8 mouse cellular contexts compared by ENCODE assay signal in genomic region chr6:88190310-88191023, GRCm38 (mm10). TPM values are rescaled to one million over a fixed set of nuclear protein-coding genes. Genes with fewer than 3 reads are reported as not detected.
A peak's percentile ranks its signal among the peaks of the same experiment; 100 is the strongest.
DNase-seq lines count a peak whose midpoint lies in the region; ATAC-seq and TF ChIP-seq lines count a peak whose summit lies in the region.

No protein-coding gene starts in this region.

- peak overlapping the region; percentile 82 for H3K4me2 ChIP-seq in kidney, embryonic 14.5 days (replicated peaks; ENCODE audit: low read depth, low read length)
- H3K4me2 ChIP-seq in forebrain, postnatal 0 days (ENCODE audit: low read depth) = no peak overlapping the region; the same call in 1 of the 2 replicates
- H3K4me2 ChIP-seq in liver, embryonic 11.5 days = peak overlapping the region; percentile 82

- ATAC-seq in kidney, embryonic 14.5 days (ENCODE audit: low FRiP score, low TSS enrichment) = no peak
- no peak; the same call in 1 of the 2 replicates for ATAC-seq in forebrain, postnatal 0 days
- ATAC-seq in liver, embryonic 11.5 days (replicated peaks; ENCODE audit: low FRiP score) = no peak

- TF ChIP-seq CTCF in forebrain, postnatal 0 days (IDR thresholded peaks at IDR 0.05; ENCODE audit: low read depth) = no peak

- H3K4me3 ChIP-seq in kidney, embryonic 14.5 days (ENCODE audit: low read length) = peak overlapping the region; percentile 50; the same call in 1 of the 2 replicates
- H3K4me3 ChIP-seq in forebrain, postnatal 0 days (ENCODE audit: low read depth, low read length) = no peak overlapping the region
- H3K4me3 ChIP-seq in liver, embryonic 11.5 days (ENCODE audit: low read depth, low read length) = peak overlapping the region; percentile 52

- WGBS in kidney, embryonic 14.5 days = 2% methylated on average over 49 of the region's 49 CpGs
- 6% methylated on average over 49 of the region's 49 CpGs for WGBS in forebrain, postnatal 0 days
- 6% methylated on average over 49 of the region's 49 CpGs for WGBS in liver, embryonic 11.5 days

- peaks cover 14% of the 10 kb centered on the region; the same call in 1 of the 2 replicates for H3K4me1 ChIP-seq in kidney, embryonic 14.5 days (ENCODE audit: control insufficient read depth, insufficient read depth, low read length)
- 0 out of 2 replicates have a peak, but pooled peaks cover 7% of the 10 kb centered on the region for H3K4me1 ChIP-seq in forebrain, postnatal 0 days (ENCODE audit: insufficient read depth)
- H3K4me1 ChIP-seq in liver, embryonic 11.5 days (replicated peaks; ENCODE audit: control insufficient read depth, insufficient read depth, low read length) = peaks cover 36% of the 10 kb centered on the region

- H3K27me3 ChIP-seq in kidney, embryonic 14.5 days (ENCODE audit: control insufficient read depth, insufficient read depth, low read length) = peaks cover 78% of the 10 kb centered on the region
- H3K27me3 ChIP-seq in forebrain, postnatal 0 days (ENCODE audit: insufficient read depth, low read length) = peaks cover 63% of the 10 kb centered on the region
- peaks cover 76% of the 10 kb centered on the region for H3K27me3 ChIP-seq in liver, embryonic 11.5 days (replicated peaks; ENCODE audit: control insufficient read depth, insufficient read depth, low read length)

- DNase-seq in kidney, postnatal 14 days = no peak
- DNase-seq in forebrain, postnatal 0 days = peak; percentile 45
- DNase-seq in liver, embryonic 11.5 days (ENCODE audit: low spot score) = peak; percentile 46
- peak; percentile 56 for DNase-seq in neural tube, embryonic 10.5 days (ENCODE audit: extremely low spot score, low spot score)
- no peak for DNase-seq in spleen, postnatal 10 days (ENCODE audit: low spot score in 2 of 2)
- DNase-seq in adrenal gland, postnatal 36 days = no peak
- no peak for DNase-seq in thymus, postnatal 4 days

- no peaks in the 10 kb centered on the region for H3K9me3 ChIP-seq in kidney, embryonic 14.5 days (ENCODE audit: control insufficient read depth, low read length)
- no peaks in the 10 kb centered on the region for H3K9me3 ChIP-seq in forebrain, postnatal 0 days (ENCODE audit: low read length)
- H3K9me3 ChIP-seq in liver, embryonic 11.5 days (ENCODE audit: control insufficient read depth, low read length) = no peaks in the 10 kb centered on the region

- H3K9ac ChIP-seq in kidney, embryonic 14.5 days (ENCODE audit: low read depth, low read length) = no peak overlapping the region
- H3K9ac ChIP-seq in forebrain, postnatal 0 days = no peak overlapping the region
- H3K9ac ChIP-seq in liver, embryonic 11.5 days (ENCODE audit: low read depth, low read length) = no peak overlapping the region

- H3K36me3 ChIP-seq in kidney, embryonic 14.5 days (ENCODE audit: control insufficient read depth, insufficient read depth, low read length) = no peaks in the 10 kb centered on the region
- no peaks in the 10 kb centered on the region for H3K36me3 ChIP-seq in forebrain, postnatal 0 days (ENCODE audit: insufficient read depth)
- H3K36me3 ChIP-seq in liver, embryonic 11.5 days (ENCODE audit: control insufficient read depth, insufficient read depth, low read length) = no peaks in the 10 kb centered on the region

- no peak overlapping the region for H3K27ac ChIP-seq in kidney, embryonic 14.5 days (ENCODE audit: low read depth, low read length)
- H3K27ac ChIP-seq in forebrain, postnatal 0 days (ENCODE audit: low read depth, low read length) = no peak overlapping the region
- H3K27ac ChIP-seq in liver, embryonic 11.5 days (ENCODE audit: low read depth, low read length) = no peak overlapping the region

RNA-seq across cellular contexts. Expression of gene Gata2, which starts 3.2 kb away (rescaled TPM):
- 27.2 and 44.6 TPM in 2 replicates for polyA plus RNA-seq in kidney, embryonic 14.5 days (2014; fragmentation: Nextera tagmentation; extraction: Ambion mirVana)
- 1.2 and 2.3 TPM in 2 replicates for total RNA-seq in forebrain, postnatal 0 days (2014; rRNA removed)
- 4.6 and 5.6 TPM in 2 replicates for polyA plus RNA-seq in forebrain, postnatal 0 days (2015; fragmentation: Nextera tagmentation; extraction: Ambion mirVana)
- polyA plus RNA-seq in liver, embryonic 11.5 days (2014; fragmentation: Nextera tagmentation; extraction: Ambion mirVana) = 13.3 and 15.9 TPM in 2 replicates
- 10 to 100 TPM; 21.0 to 21.1 TPM for total RNA-seq in adrenal gland, postnatal 36 days (2021)

RNA-seq across cellular contexts. Expression of gene Dnajb8, which starts 31.6 kb away (rescaled TPM):
- polyA plus RNA-seq in kidney, embryonic 14.5 days (2014; fragmentation: Nextera tagmentation; extraction: Ambion mirVana) = not detected in 2 replicates
- not detected in 2 replicates for total RNA-seq in forebrain, postnatal 0 days (2014; rRNA removed)
- polyA plus RNA-seq in forebrain, postnatal 0 days (2015; fragmentation: Nextera tagmentation; extraction: Ambion mirVana) = not detected in 2 replicates
- not detected in 2 replicates for polyA plus RNA-seq in liver, embryonic 11.5 days (2014; fragmentation: Nextera tagmentation; extraction: Ambion mirVana)
- not detected for total RNA-seq in adrenal gland, postnatal 36 days (2021)

Comparison
In these comparisons a context has a peak if more than half of its experiments do, and no peak if none do; other contexts are left out.
1. DNase-seq: peak in forebrain, postnatal 0 days (single experiment), liver, embryonic 11.5 days (single experiment) and neural tube, embryonic 10.5 days (single experiment); none in kidney, postnatal 14 days (single experiment), spleen, postnatal 10 days (0 of 2), adrenal gland, postnatal 36 days (0 of 2) and thymus, postnatal 4 days (single experiment).